Mouse (Mus musculus) activated CD4-positive, CD25-positive, alpha-beta regulatory T cell, adult 4 months (primary cell): ENCODE results near the gene Atp8b2. TPM values are rescaled to one million over a fixed set of nuclear protein-coding genes. Genes with fewer than 3 reads are reported as not detected.

Source experiments
- ATAC-seq: one replicate; pipeline ENCODE4 v1.8.0; 2017
- polyA plus RNA-seq, 2 experiments: library from polyadenylated mRNA; unstranded; fragments of 100-300 nt; shearing (Covaris generic); gene quantifications; one replicate each; pipeline ENCODE4 v1.2.1; 2017

Atp8b2 gene
- 10 to 100 TPM; 19.7 to 24.1 TPM for polyA plus RNA-seq

- peak; percentile 17 for ATAC-seq
Observed at GRCm38 (mm10) chr3:89963221-89963763, at the start of gene Atp8b2. Atp8b2 (minus strand) TSS chr3:89963508.

- ATAC-seq, result no peak
Observed at GRCm38 (mm10) chr3:90010291-90010690, 47.0 kb upstream of the Atp8b2 start.

GRCm38 (mm10) chr3:90004091-90004796 lies 40.9 kb upstream of the Atp8b2 start:
- no peak for ATAC-seq

- ATAC-seq, result no peak
Observed at GRCm38 (mm10) chr3:89999830-90000229, 36.5 kb upstream of the Atp8b2 start.

- ATAC-seq, result no peak
Observed at GRCm38 (mm10) chr3:89999090-89999489, 35.8 kb upstream of the Atp8b2 start.

- ATAC-seq, result peak; percentile 90
Observed at GRCm38 (mm10) chr3:89998612-89999054, 35.3 kb upstream of the Atp8b2 start, which contains the start of gene Hax1. Hax1 (minus strand) TSS chr3:89998780.

GRCm38 (mm10) chr3:89997791-89998495 lies 34.6 kb upstream of the Atp8b2 start:
- no peak for ATAC-seq

- ATAC-seq, result no peak
Observed at GRCm38 (mm10) chr3:89994807-89995515, 31.7 kb upstream of the Atp8b2 start.

- ATAC-seq, result no peak
Observed at GRCm38 (mm10) chr3:89987822-89988221, 24.5 kb upstream of the Atp8b2 start.

GRCm38 (mm10) chr3:89987211-89987610 lies 23.9 kb upstream of the Atp8b2 start:
- no peak for ATAC-seq

- ATAC-seq, result no peak
Observed at GRCm38 (mm10) chr3:89982426-89982825, 19.1 kb upstream of the Atp8b2 start.

GRCm38 (mm10) chr3:89976859-89977258 lies 13.6 kb upstream of the Atp8b2 start:
- ATAC-seq, result no peak

- ATAC-seq, result no peak
Observed at GRCm38 (mm10) chr3:89968509-89968908, 5.2 kb upstream of the Atp8b2 start.

GRCm38 (mm10) chr3:89966946-89967345 lies 3.6 kb upstream of the Atp8b2 start:
- no peak for ATAC-seq

GRCm38 (mm10) chr3:89965972-89966371 lies 2.7 kb upstream of the Atp8b2 start:
- no peak for ATAC-seq

- ATAC-seq, result no peak
Observed at GRCm38 (mm10) chr3:89965557-89965956, 2.2 kb upstream of the Atp8b2 start.

GRCm38 (mm10) chr3:89963926-89964739 lies 825 bp upstream of the Atp8b2 start:
- ATAC-seq, result no peak

- no peak for ATAC-seq
Observed at GRCm38 (mm10) chr3:89962751-89963220, 522 bp downstream of the Atp8b2 start.

GRCm38 (mm10) chr3:89962059-89962750 lies 1.1 kb downstream of the Atp8b2 start:
- ATAC-seq, result no peak

- peak; percentile 33 for ATAC-seq
Observed at GRCm38 (mm10) chr3:89961436-89961835, 1.9 kb downstream of the Atp8b2 start.

GRCm38 (mm10) chr3:89960469-89960868 lies 2.8 kb downstream of the Atp8b2 start:
- peak; percentile 83 for ATAC-seq
